21 mouse cellular contexts compared by ENCODE assay signal in the genomic region with DNA sequence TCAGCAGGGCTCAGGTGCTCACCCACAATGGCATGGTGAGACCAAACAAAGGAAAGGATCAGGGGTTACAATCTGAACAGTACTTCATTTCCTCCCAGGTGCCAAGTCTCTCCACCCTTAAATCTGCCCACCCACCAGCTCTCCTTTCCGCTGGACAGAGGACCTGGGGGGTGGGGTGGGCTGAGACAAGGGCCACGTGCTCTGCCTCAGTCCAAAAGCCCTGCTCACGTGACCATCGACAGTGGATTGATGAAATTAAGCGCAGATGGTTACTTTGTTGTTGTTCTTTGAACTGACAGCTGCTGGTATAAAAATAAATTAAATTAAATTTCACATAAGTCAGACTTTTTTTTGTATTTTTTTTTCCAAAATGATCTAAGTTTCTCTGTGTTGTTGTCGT.
DNase-seq lines count a peak whose midpoint lies in the region; ATAC-seq lines count a peak whose summit lies in the region.
"Had no signal": no experiment of that assay in that cellular context is flagged by ENCODE, and none has a peak within 500 bp of the region (broad histone marks: within the 10 kb centered on the region; RNA-seq: fewer than 3 reads in every experiment).

No protein-coding gene starts in this region.

- no peaks in the 10 kb centered on the region for H3K36me3 ChIP-seq in embryonic facial prominence, embryonic 10.5 days (replicated peaks)
- no peaks in the 10 kb centered on the region for H3K36me3 ChIP-seq in embryonic facial prominence, embryonic 12.5 days
- H3K36me3 ChIP-seq: embryonic facial prominence, embryonic 15.5 days; forebrain, embryonic 10.5 days; G1E; heart, embryonic 12.5 days; hindbrain, embryonic 10.5 days had no signal

- WGBS in embryonic facial prominence, embryonic 10.5 days: 55% methylated on average over 6 of the region's 6 CpGs
- 25% methylated on average over 6 of the region's 6 CpGs for WGBS in embryonic facial prominence, embryonic 12.5 days

- no peak overlapping the region for H3K4me2 ChIP-seq in embryonic facial prominence, embryonic 12.5 days (replicated peaks)
- H3K4me2 ChIP-seq: embryonic facial prominence, embryonic 15.5 days; heart, embryonic 12.5 days; hindbrain, embryonic 14.5 days had no signal

- no peaks in the 10 kb centered on the region for H3K27me3 ChIP-seq in embryonic facial prominence, embryonic 10.5 days (replicated peaks; ENCODE audit: low read depth, poor library complexity, severe bottlenecking)
- H3K27me3 ChIP-seq in embryonic facial prominence, embryonic 12.5 days: no peaks in the 10 kb centered on the region
- H3K27me3 ChIP-seq: embryonic facial prominence, embryonic 15.5 days had no signal

- DNase-seq in layer of hippocampus, adult 9-11 months: peak; percentile 48
- DNase-seq in layer of hippocampus, adult 8-10 months (ENCODE audit: low spot score in 2 of 2): no peak
- peak; percentile 50 for DNase-seq in embryonic facial prominence, embryonic 10.5 days (ENCODE audit: low spot score)
- DNase-seq in cerebellum, adult 9-11 months: no peak
- DNase-seq: adrenal gland, adult 8-10 months; adrenal gland, postnatal 36 days; cerebellum, adult 2 months; cerebellum, postnatal 14 days; gastrocnemius, adult 2 months; gastrocnemius, postnatal 25 days had no signal

- H3K4me3 ChIP-seq in embryonic facial prominence, embryonic 10.5 days: no peak overlapping the region
- H3K4me3 ChIP-seq in embryonic facial prominence, embryonic 12.5 days: no peak overlapping the region
- H3K4me3 ChIP-seq: embryonic facial prominence, embryonic 15.5 days; erythroblast, embryonic 14.5 days; forebrain, embryonic 10.5 days; gastrocnemius, adult 2 months; heart, embryonic 12.5 days; hindbrain, embryonic 10.5 days had no signal

- H3K4me1 ChIP-seq in embryonic facial prominence, embryonic 10.5 days: peaks cover 47% of the 10 kb centered on the region
- peaks cover 29% of the 10 kb centered on the region for H3K4me1 ChIP-seq in embryonic facial prominence, embryonic 12.5 days

- H3K9me3 ChIP-seq in embryonic facial prominence, embryonic 10.5 days: no peaks in the 10 kb centered on the region
- no peaks in the 10 kb centered on the region for H3K9me3 ChIP-seq in embryonic facial prominence, embryonic 12.5 days
- H3K9me3 ChIP-seq: embryonic facial prominence, embryonic 15.5 days; forebrain, embryonic 10.5 days; heart, embryonic 12.5 days; hindbrain, embryonic 10.5 days had no signal

- H3K27ac ChIP-seq in embryonic facial prominence, embryonic 10.5 days (replicated peaks): peak overlapping the region; percentile 80; the same call in 1 of the 2 replicates
- peak overlapping the region; percentile 65; the same call in 1 of the 2 replicates for H3K27ac ChIP-seq in embryonic facial prominence, embryonic 12.5 days
- H3K27ac ChIP-seq: embryonic facial prominence, embryonic 15.5 days; gastrocnemius, adult 2 months; hindbrain, embryonic 14.5 days had no signal

- no peak overlapping the region for H3K9ac ChIP-seq in embryonic facial prominence, embryonic 12.5 days
- H3K9ac ChIP-seq: embryonic facial prominence, embryonic 15.5 days; heart, embryonic 12.5 days; hindbrain, embryonic 14.5 days had no signal

- no peak for ATAC-seq in embryonic facial prominence, embryonic 12.5 days (ENCODE audit: insufficient number of reproducible peaks, insufficient read depth, low FRiP score, low TSS enrichment)
- ATAC-seq in megakaryocyte progenitor cell, adult 5-6 weeks (replicated peaks; ENCODE audit: poor library complexity): no peak
- ATAC-seq: CD4-positive, CD25-positive, alpha-beta regulatory T cell, adult 4 months; forebrain, embryonic 14.5 days had no signal

Comparison
In these comparisons a context has a peak if more than half of its experiments do, and no peak if none do; other contexts are left out.
1. DNase-seq: peak in layer of hippocampus, adult 9-11 months (single experiment) and embryonic facial prominence, embryonic 10.5 days (single experiment); none in layer of hippocampus, adult 8-10 months (0 of 2) and cerebellum, adult 9-11 months (single experiment).